Mouse (Mus musculus) megakaryocyte, embryonic 14.5 days (primary cell): ENCODE measurements around the gene Usp30. TPM values are rescaled to one million over a fixed set of nuclear protein-coding genes. Genes with fewer than 3 reads are reported as not detected.

Source experiments
- H3K27me3 ChIP-seq: replicated peaks from 2 replicates; pipeline ENCODE3; 2012; ENCODE audit warnings: inconsistent platforms
- H3K36me3 ChIP-seq: replicated peaks from 2 replicates; pipeline ENCODE3; 2012; ENCODE audit warnings: low read length, inconsistent platforms, mixed read lengths
- H3K4me1 ChIP-seq: 2 replicates; pipeline ENCODE4 v1.6.1; 2012; ENCODE audit warnings: inconsistent platforms
- H3K4me3 ChIP-seq: replicated peaks from 2 replicates; pipeline ENCODE3; 2012; ENCODE audit warnings: moderate library complexity, mild to moderate bottlenecking, inconsistent platforms
- H3K9me3 ChIP-seq: 2 replicates; pipeline ENCODE4 v1.6.1; 2012; ENCODE audit warnings: inconsistent platforms
- FLI1 ChIP-seq: IDR thresholded peaks from 2 replicates; pipeline ENCODE4 v1.6.1; 2012; ENCODE audit warnings: low read length, inconsistent platforms, mixed read lengths
- GATA1 ChIP-seq: IDR thresholded peaks from 3 replicates; pipeline ENCODE4 v1.6.1; 2012; ENCODE audit warnings: mixed read lengths, low read length, inconsistent platforms, borderline replicate concordance
- polyA plus RNA-seq: library from polyadenylated mRNA; stranded (reverse); fragments of >175 nt; gene quantifications from 2 replicates; pipeline ENCODE4 v1.2.3, GENCODE M21; 2012; ENCODE audit warnings: low replicate concordance; ENCODE audit not compliant: insufficient read depth

The Usp30 gene
- polyA plus RNA-seq, 1 experiment: 5.6 TPM

- H3K36me3 ChIP-seq: no peaks in the 10 kb centered on the region
- TF ChIP-seq GATA1: no peak
- no peak for TF ChIP-seq FLI1
- peaks cover 29% of the 10 kb centered on the region for H3K27me3 ChIP-seq
- peaks cover 10% of the 10 kb centered on the region for H3K9me3 ChIP-seq
- no peaks in the 10 kb centered on the region for H3K4me1 ChIP-seq
- no peak overlapping the region for H3K4me3 ChIP-seq
Observed at GRCm38 (mm10) chr5:114061675-114062074, 3.6 kb upstream of the Usp30 start.

- Histone ChIP-seq H3K27me3 (peaks cover 26% of the 10 kb centered on the region), H3K9me3 (peaks cover under 1% of the 10 kb centered on the region; the same call in 1 of the 2 replicates), H3K4me1 (no peaks in the 10 kb centered on the region), H3K4me3 (no peak overlapping the region), H3K36me3 (no peaks in the 10 kb centered on the region)
- TF ChIP-seq GATA1 (no peak), FLI1 (no peak)
Observed at GRCm38 (mm10) chr5:114063958-114064357, 1.3 kb upstream of the Usp30 start.

- TF ChIP-seq FLI1 (no peak), GATA1 (no peak)
- Histone ChIP-seq H3K27me3 (peaks cover 22% of the 10 kb centered on the region), H3K4me3 (no peak overlapping the region), H3K36me3 (no peaks in the 10 kb centered on the region), H3K4me1 (no peaks in the 10 kb centered on the region), H3K9me3 (peaks cover 11% of the 10 kb centered on the region)
Observed at GRCm38 (mm10) chr5:114066601-114067000, 1.3 kb downstream of the Usp30 start.

- H3K27me3 ChIP-seq: peaks cover 21% of the 10 kb centered on the region
- no peaks in the 10 kb centered on the region for H3K36me3 ChIP-seq
- no peak for TF ChIP-seq FLI1
- no peak for TF ChIP-seq GATA1
- no peaks in the 10 kb centered on the region for H3K4me1 ChIP-seq
- H3K4me3 ChIP-seq: no peak overlapping the region
- peaks cover 11% of the 10 kb centered on the region for H3K9me3 ChIP-seq
Observed at GRCm38 (mm10) chr5:114067543-114067942, 2.3 kb downstream of the Usp30 start.

- Histone ChIP-seq H3K4me1 (no peaks in the 10 kb centered on the region), H3K9me3 (peaks cover 11% of the 10 kb centered on the region), H3K4me3 (no peak overlapping the region), H3K27me3 (peaks cover 16% of the 10 kb centered on the region), H3K36me3 (no peaks in the 10 kb centered on the region)
- TF ChIP-seq FLI1 (no peak), GATA1 (no peak)
Observed at GRCm38 (mm10) chr5:114067982-114068381, 2.7 kb downstream of the Usp30 start.

GRCm38 (mm10) chr5:114070858-114071257 is 5.6 kb downstream of the Usp30 start:
- H3K27me3 ChIP-seq: peaks cover 17% of the 10 kb centered on the region
- no peaks in the 10 kb centered on the region for H3K4me1 ChIP-seq
- H3K36me3 ChIP-seq: no peaks in the 10 kb centered on the region
- TF ChIP-seq GATA1: no peak
- no peak for TF ChIP-seq FLI1
- H3K9me3 ChIP-seq: peaks cover 14% of the 10 kb centered on the region
- H3K4me3 ChIP-seq: no peak overlapping the region

- H3K4me1 ChIP-seq: no peaks in the 10 kb centered on the region
- peaks cover 16% of the 10 kb centered on the region for H3K27me3 ChIP-seq
- H3K9me3 ChIP-seq: peaks cover 14% of the 10 kb centered on the region
- no peak overlapping the region for H3K4me3 ChIP-seq
- TF ChIP-seq GATA1 (no peak), FLI1 (no peak)
- H3K36me3 ChIP-seq: no peaks in the 10 kb centered on the region
Observed at GRCm38 (mm10) chr5:114072262-114072661, 7.0 kb downstream of the Usp30 start.

- H3K36me3 ChIP-seq: no peaks in the 10 kb centered on the region
- no peaks in the 10 kb centered on the region for H3K4me1 ChIP-seq
- no peak overlapping the region for H3K4me3 ChIP-seq
- TF ChIP-seq FLI1 (no peak), GATA1 (no peak)
- H3K27me3 ChIP-seq: peaks cover 15% of the 10 kb centered on the region
- peaks cover 13% of the 10 kb centered on the region for H3K9me3 ChIP-seq
Observed at GRCm38 (mm10) chr5:114077009-114077408, 11.7 kb downstream of the Usp30 start.

GRCm38 (mm10) chr5:114085501-114085900 is 20.2 kb downstream of the Usp30 start:
- TF ChIP-seq GATA1: no peak
- no peak for TF ChIP-seq FLI1
- Histone ChIP-seq H3K4me1 (no peaks in the 10 kb centered on the region), H3K9me3 (no peaks in the 10 kb centered on the region), H3K27me3 (peaks cover 22% of the 10 kb centered on the region), H3K36me3 (no peaks in the 10 kb centered on the region), H3K4me3 (no peak overlapping the region)

GRCm38 (mm10) chr5:114087875-114088480 is 22.7 kb downstream of the Usp30 start:
- peaks cover 38% of the 10 kb centered on the region for H3K27me3 ChIP-seq
- peaks cover 10% of the 10 kb centered on the region for H3K4me1 ChIP-seq
- H3K36me3 ChIP-seq: no peaks in the 10 kb centered on the region
- H3K9me3 ChIP-seq: 0 out of 2 replicates have a peak, but pooled peaks cover 7% of the 10 kb centered on the region
- H3K4me3 ChIP-seq: no peak overlapping the region
- TF ChIP-seq GATA1: no peak
- TF ChIP-seq FLI1: no peak
